Mouse (Mus musculus): ENCODE results near the gene Pnma1.

- TF ChIP-seq EP300 (IDR thresholded peaks at IDR 0.05; ENCODE audit: low read depth in 1 of 2, low read length in 2 of 2) (peak in 1 of 2 experiments; percentile 17; a peak in 1 of 4 replicates), BHLHE40 (IDR thresholded peaks at IDR 0.05; ENCODE audit: borderline replicate concordance, low read depth, low read length) (no peak), POLR2AphosphoS2 (IDR thresholded peaks at IDR 0.05; ENCODE audit: low read length) (no peak), MEF2A (IDR thresholded peaks at IDR 0.05; ENCODE audit: extremely low read depth, insufficient replicate concordance, low read depth, low read length, poor library complexity, severe bottlenecking) (no peak), ZC3H11A (IDR thresholded peaks at IDR 0.05; ENCODE audit: low read depth, low read length) (no peak), MYB (IDR thresholded peaks at IDR 0.05; ENCODE audit: low read depth, low read length) (no peak), CTCF (IDR thresholded peaks at IDR 0.05 in 2 of 3, conservative IDR thresholded peaks at IDR 0.05 in 1 of 3; ENCODE audit: control insufficient read depth in 1 of 3, insufficient read depth in 1 of 3, low read depth in 2 of 3, low read length in 3 of 3, poor library complexity in 1 of 3, severe bottlenecking in 1 of 3) (no peak), RAD21 (IDR thresholded peaks at IDR 0.05; ENCODE audit: low read depth, low read length) (no peak), MAFK (IDR thresholded peaks at IDR 0.05; ENCODE audit: borderline replicate concordance, low read depth, low read length) (no peak), MAX (IDR thresholded peaks at IDR 0.05; ENCODE audit: low read length) (no peak)
Observed at GRCm38 (mm10) chr12:84187752-84188601, 39.7 kb upstream of the Pnma1 start.

Data from MEL (cell line).